Mouse (Mus musculus) CH12.LX (cell line): ENCODE data around the gene Ly6g5b.

Source experiments
- CTCF ChIP-seq, 2 experiments: IDR thresholded peaks in 1 of 2; conservative IDR thresholded peaks in 1 of 2; 2 replicates each; pipeline ENCODE4 v1.5.1; 2011 to 2012; ENCODE audit warnings: low read depth in 2 of 2, low read length in 2 of 2, improper control_type of control experiment in 1 of 2, inconsistent platforms in 1 of 2, mild to moderate bottlenecking in 1 of 2, moderate library complexity in 1 of 2
- KAT2A ChIP-seq: IDR thresholded peaks from 2 replicates; pipeline ENCODE4 v1.6.1; 2012; ENCODE audit warnings: low read length, improper control_type of control experiment, inconsistent platforms; ENCODE audit not compliant: insufficient replicate concordance
- MAX ChIP-seq: IDR thresholded peaks from 2 replicates; pipeline ENCODE4 v1.6.1; 2011; ENCODE audit warnings: low read length, improper control_type of control experiment
- TCF12 ChIP-seq: IDR thresholded peaks from 2 replicates; pipeline ENCODE4 v1.6.1; 2014; ENCODE audit warnings: low read depth, mild to moderate bottlenecking, inconsistent platforms, low read length, improper control_type of control experiment

DNA sequence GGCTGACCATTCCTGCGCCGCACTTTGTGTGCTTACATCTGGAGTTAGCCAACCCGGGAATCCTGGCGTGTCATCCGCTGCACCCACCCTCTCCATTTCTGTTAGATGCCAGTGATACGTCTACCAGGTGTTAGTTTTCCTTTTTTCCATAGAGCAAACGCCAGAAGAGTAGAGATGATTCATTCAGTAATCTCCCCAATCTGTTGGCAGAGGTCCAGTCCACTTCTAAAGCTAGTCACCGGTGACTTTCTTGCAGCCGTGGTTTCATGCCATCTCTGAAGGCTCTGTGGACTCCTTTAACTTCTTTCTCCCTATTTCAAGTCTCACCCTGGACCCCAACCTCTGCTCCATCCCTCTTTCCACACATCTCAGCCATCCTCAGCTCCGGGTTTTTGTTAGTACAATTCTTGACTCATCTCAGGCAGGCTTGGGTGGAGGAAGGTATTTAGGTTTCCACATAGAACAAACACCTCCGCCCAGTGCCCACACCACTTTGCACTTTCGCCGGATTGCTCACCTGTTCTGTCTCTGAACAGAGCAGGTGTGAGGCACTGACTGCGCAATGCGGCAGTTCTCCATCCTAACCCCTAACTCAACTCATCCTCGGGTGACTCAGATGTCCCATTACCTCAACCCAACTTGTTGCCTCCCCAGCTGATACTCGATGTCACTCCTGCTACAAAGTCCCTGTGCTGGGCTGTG is 46.9 kb downstream of the Ly6g5b start:
- TF ChIP-seq CTCF (conservative IDR thresholded peaks at IDR 0.05 in 1 of 2, IDR thresholded peaks at IDR 0.05 in 1 of 2; ENCODE audit: low read depth in 2 of 2, low read length in 2 of 2) (no peak), KAT2A (no peak), MAX (no peak), TCF12 (no peak)
